Mouse (Mus musculus) forebrain, postnatal 0 days (tissue): ENCODE measurements around the gene Klrb1b. TPM values are rescaled to one million over a fixed set of nuclear protein-coding genes. Genes with fewer than 3 reads are reported as not detected.

Source experiments
- ATAC-seq: fragments of 200-750 bp; cut with Nextera tagmentation; 2 replicates; pipeline ENCODE4 v1.8.0; 2017; ENCODE audit warnings: mild to moderate bottlenecking, moderate library complexity
- DNase-seq: peaks from one replicate; pipeline ENCODE4 v3.0.0-alpha.2; 2015
- H3K27ac ChIP-seq: fragments of 300-500 bp; sonication (generic); 2 replicates; pipeline ENCODE4 v1.5.1; 2014; ENCODE audit warnings: low read depth, mild to moderate bottlenecking, antibody characterized with exemption, low read length, moderate library complexity, mixed read lengths
- H3K27me3 ChIP-seq: fragments of 300-500 bp; sonication (generic); 2 replicates; pipeline ENCODE4 v1.6.1; 2014; ENCODE audit warnings: mild to moderate bottlenecking, low read length, mixed read lengths; ENCODE audit not compliant: insufficient read depth
- H3K36me3 ChIP-seq: fragments of 300-500 bp; sonication (generic); 2 replicates; pipeline ENCODE4 v1.6.1; 2014; ENCODE audit warnings: mild to moderate bottlenecking, moderate library complexity; ENCODE audit not compliant: insufficient read depth
- H3K4me1 ChIP-seq: fragments of 300-500 bp; sonication (generic); 2 replicates; pipeline ENCODE4 v1.6.1; 2014; ENCODE audit warnings: antibody characterized with exemption; ENCODE audit not compliant: insufficient read depth
- H3K4me2 ChIP-seq: fragments of 300-500 bp; sonication (generic); 2 replicates; pipeline ENCODE4 v1.6.1; 2014; ENCODE audit warnings: low read depth, mild to moderate bottlenecking, moderate library complexity
- H3K4me3 ChIP-seq: fragments of 300-500 bp; sonication (generic); 2 replicates; pipeline ENCODE4 v1.5.1; 2014; ENCODE audit warnings: low read depth, low read length, mixed read lengths
- H3K9ac ChIP-seq: fragments of 300-500 bp; sonication (generic); 2 replicates; pipeline ENCODE4 v1.6.1; 2014; ENCODE audit warnings: mild to moderate bottlenecking
- H3K9me3 ChIP-seq: fragments of 300-500 bp; sonication (generic); 2 replicates; pipeline ENCODE4 v1.6.1; 2016; ENCODE audit warnings: low read length
- CTCF ChIP-seq: sonication (generic); IDR thresholded peaks from 2 replicates; pipeline ENCODE4 v1.5.1; 2016; ENCODE audit warnings: antibody characterized with exemption, control low read depth, low read depth
- WGBS: fragments of 180-500 bp; shearing (Covaris S2); extraction: QIAGEN DNeasy Blood & Tissue Kit; methylation state at CpG from one replicate; pipeline ENCODE4 v1.1.7; 2014; 5-methylcytosine and 5-hydroxymethylcytosine counted together
- polyA plus RNA-seq: library from polyadenylated mRNA; unstranded; fragments of >200 nt; fragmentation: Nextera tagmentation; extraction: Ambion mirVana; gene quantifications from 2 replicates; pipeline ENCODE4 v1.2.1, GENCODE M21; 2015
- total RNA-seq: library from RNA; depleted of rRNA; stranded (reverse); fragments of >200 nt; gene quantifications from 2 replicates; pipeline ENCODE4 v1.2.3, GENCODE M21; 2014

Gene Klrb1b
- total and polyA plus RNA-seq, 2 experiments from 2014 or later: not detected

GRCm38 (mm10) chr6:128836955-128837334, 10.8 kb upstream of the Klrb1b start:
- H3K27me3 ChIP-seq: no peaks in the 10 kb centered on the region
- peak overlapping the region; percentile 51 for H3K4me2 ChIP-seq
- WGBS: 82% methylated on average over 6 of the region's 6 CpGs
- H3K9ac ChIP-seq: peak overlapping the region; percentile 93; the same call in 1 of the 2 replicates
- no peaks in the 10 kb centered on the region for H3K9me3 ChIP-seq
- H3K4me3 ChIP-seq: peak overlapping the region; percentile 91
- ATAC-seq (no peak), DNase-seq (no peak)
- H3K36me3 ChIP-seq: no peaks in the 10 kb centered on the region
- H3K27ac ChIP-seq: peak overlapping the region; percentile 96
- H3K4me1 ChIP-seq: 0 out of 2 replicates have a peak, but pooled peaks cover 4% of the 10 kb centered on the region
- no peak for TF ChIP-seq CTCF

- Histone ChIP-seq H3K36me3 (no peaks in the 10 kb centered on the region), H3K9me3 (no peaks in the 10 kb centered on the region), H3K4me2 (no peak overlapping the region), H3K27ac (no peak overlapping the region), H3K4me3 (no peak overlapping the region), H3K9ac (no peak overlapping the region), H3K4me1 (no peaks in the 10 kb centered on the region), H3K27me3 (no peaks in the 10 kb centered on the region)
- DNase-seq: no peak
- ATAC-seq: no peak
- TF ChIP-seq CTCF: no peak
- 75% methylated on average over 8 of the region's 8 CpGs for WGBS
Measured at GRCm38 (mm10) chr6:128836191-128836954, 10.2 kb upstream of the Klrb1b start.

- no peaks in the 10 kb centered on the region for H3K36me3 ChIP-seq
- DNase-seq (no peak), ATAC-seq (no peak)
- H3K27me3 ChIP-seq: no peaks in the 10 kb centered on the region
- no peak overlapping the region for H3K4me3 ChIP-seq
- no peak overlapping the region for H3K9ac ChIP-seq
- no peaks in the 10 kb centered on the region for H3K9me3 ChIP-seq
- H3K4me1 ChIP-seq: no peaks in the 10 kb centered on the region
- WGBS: 93% methylated on average over 4 of the region's 4 CpGs
- TF ChIP-seq CTCF: no peak
- no peak overlapping the region for H3K4me2 ChIP-seq
- H3K27ac ChIP-seq: no peak overlapping the region
Measured at GRCm38 (mm10) chr6:128835571-128835970, 9.4 kb upstream of the Klrb1b start.

GRCm38 (mm10) chr6:128833046-128833445, 6.9 kb upstream of the Klrb1b start:
- ATAC-seq: no peak
- no peak overlapping the region for H3K4me3 ChIP-seq
- H3K4me1 ChIP-seq: no peaks in the 10 kb centered on the region
- H3K27me3 ChIP-seq: no peaks in the 10 kb centered on the region
- TF ChIP-seq CTCF: no peak
- 90% methylated on average over 10 of the region's 10 CpGs for WGBS
- H3K27ac ChIP-seq: no peak overlapping the region
- H3K36me3 ChIP-seq: no peaks in the 10 kb centered on the region
- DNase-seq: no peak
- no peaks in the 10 kb centered on the region for H3K9me3 ChIP-seq
- no peak overlapping the region for H3K9ac ChIP-seq
- H3K4me2 ChIP-seq: no peak overlapping the region

- no peaks in the 10 kb centered on the region for H3K27me3 ChIP-seq
- no peaks in the 10 kb centered on the region for H3K36me3 ChIP-seq
- H3K27ac ChIP-seq: no peak overlapping the region
- H3K4me2 ChIP-seq: no peak overlapping the region
- TF ChIP-seq CTCF: no peak
- no peak overlapping the region for H3K4me3 ChIP-seq
- no peak overlapping the region for H3K9ac ChIP-seq
- H3K4me1 ChIP-seq: no peaks in the 10 kb centered on the region
- 65% methylated on average over 4 of the region's 4 CpGs for WGBS
- no peak for ATAC-seq
- no peaks in the 10 kb centered on the region for H3K9me3 ChIP-seq
- DNase-seq: no peak
Measured at GRCm38 (mm10) chr6:128829837-128830236, 3.7 kb upstream of the Klrb1b start.

GRCm38 (mm10) chr6:128826781-128827180, 650 bp upstream of the Klrb1b start:
- WGBS: 89% methylated on average over 3 of the region's 3 CpGs
- ATAC-seq: no peak
- no peak overlapping the region for H3K4me3 ChIP-seq
- no peak overlapping the region for H3K4me2 ChIP-seq
- no peak overlapping the region for H3K27ac ChIP-seq
- H3K9ac ChIP-seq: no peak overlapping the region
- DNase-seq: no peak
- TF ChIP-seq CTCF: no peak
- no peaks in the 10 kb centered on the region for H3K36me3 ChIP-seq
- H3K4me1 ChIP-seq: no peaks in the 10 kb centered on the region
- H3K9me3 ChIP-seq: no peaks in the 10 kb centered on the region
- H3K27me3 ChIP-seq: no peaks in the 10 kb centered on the region

GRCm38 (mm10) chr6:128818083-128818802, 7.9 kb downstream of the Klrb1b start:
- Histone ChIP-seq H3K27ac (no peak overlapping the region), H3K4me2 (no peak overlapping the region), H3K27me3 (no peaks in the 10 kb centered on the region), H3K9me3 (no peaks in the 10 kb centered on the region), H3K4me3 (no peak overlapping the region), H3K36me3 (no peaks in the 10 kb centered on the region), H3K4me1 (no peaks in the 10 kb centered on the region), H3K9ac (no peak overlapping the region)
- DNase-seq (no peak), ATAC-seq (no peak)
- TF ChIP-seq CTCF: no peak
- WGBS: 76% methylated on average over 4 of the region's 4 CpGs
